Mouse (Mus musculus) E14TG2a.4 (cell line): ENCODE data around the gene Tmem266.

ENCODE experiments used
- CTCF ChIP-seq: conservative IDR thresholded peaks from 2 replicates; pipeline ENCODE4 v1.5.1; 2014; ENCODE audit warnings: low read length
- NANOG ChIP-seq: IDR thresholded peaks from 2 replicates; pipeline ENCODE4 v1.6.1; 2014; ENCODE audit warnings: borderline replicate concordance, low read length, mixed read lengths
- POU5F1 ChIP-seq: IDR thresholded peaks from 2 replicates; pipeline ENCODE4 v1.6.1; 2014; ENCODE audit warnings: low read length, borderline replicate concordance

- TF ChIP-seq CTCF = no peak
- TF ChIP-seq NANOG = no peak
- TF ChIP-seq POU5F1 = no peak
Observed at GRCm38 (mm10) chr9:55348664-55349063, 22.0 kb downstream of the Tmem266 start.
